Mouse (Mus musculus): ENCODE measurements around the gene Rsf1. TPM values are rescaled to one million over a fixed set of nuclear protein-coding genes. Genes with fewer than 3 reads are reported as not detected.

Gene Rsf1
- total RNA-seq (2022): 10 to 100 TPM; 23.9 to 37.7 (median 31.4) TPM

- DNase-seq: peak; percentile 95
Measured at GRCm38 (mm10) chr7:97579067-97579975, at the start of gene Rsf1, which contains the start of gene Aamdc. TSS of gene Rsf1 (plus strand) at chr7:97579889. TSS of gene Aamdc (minus strand) at chr7:97579497.

- no peak for DNase-seq
Measured at GRCm38 (mm10) chr7:97535531-97535930, 44.2 kb upstream of the Rsf1 start.

GRCm38 (mm10) chr7:97536571-97536970 is 43.1 kb upstream of the Rsf1 start:
- no peak for DNase-seq

- no peak for DNase-seq
Measured at GRCm38 (mm10) chr7:97546462-97546861, 33.2 kb upstream of the Rsf1 start.

GRCm38 (mm10) chr7:97549301-97549700 is 30.4 kb upstream of the Rsf1 start:
- DNase-seq: no peak

- no peak for DNase-seq
Measured at GRCm38 (mm10) chr7:97550673-97551072, 29.0 kb upstream of the Rsf1 start.

- no peak for DNase-seq
Measured at GRCm38 (mm10) chr7:97563576-97563975, 16.1 kb upstream of the Rsf1 start.

- no peak for DNase-seq
Measured at GRCm38 (mm10) chr7:97569372-97569771, 10.3 kb upstream of the Rsf1 start.

- no peak for DNase-seq
Measured at GRCm38 (mm10) chr7:97570389-97570788, 9.3 kb upstream of the Rsf1 start.

- no peak for DNase-seq
Measured at GRCm38 (mm10) chr7:97578361-97579066, 1.2 kb upstream of the Rsf1 start.

GRCm38 (mm10) chr7:97579976-97580842 is 520 bp downstream of the Rsf1 start:
- peak; percentile 47 for DNase-seq

GRCm38 (mm10) chr7:97580843-97581214 is 1.1 kb downstream of the Rsf1 start:
- DNase-seq: peak; percentile 84

- no peak for DNase-seq
Measured at GRCm38 (mm10) chr7:97588506-97588905, 8.8 kb downstream of the Rsf1 start.

GRCm38 (mm10) chr7:97590488-97590887 is 10.8 kb downstream of the Rsf1 start:
- no peak for DNase-seq

- DNase-seq: no peak
Measured at GRCm38 (mm10) chr7:97591336-97591735, 11.6 kb downstream of the Rsf1 start.

GRCm38 (mm10) chr7:97592396-97592795 is 12.7 kb downstream of the Rsf1 start:
- DNase-seq: no peak

- no peak for DNase-seq
Measured at GRCm38 (mm10) chr7:97593535-97593934, 13.8 kb downstream of the Rsf1 start.

- no peak for DNase-seq
Measured at GRCm38 (mm10) chr7:97598548-97598947, 18.9 kb downstream of the Rsf1 start.

GRCm38 (mm10) chr7:97621346-97621745 is 41.7 kb downstream of the Rsf1 start:
- no peak for DNase-seq

- no peak for DNase-seq
Measured at GRCm38 (mm10) chr7:97622676-97623075, 43.0 kb downstream of the Rsf1 start.

- no peak for DNase-seq
Measured at GRCm38 (mm10) chr7:97623402-97623801, 43.7 kb downstream of the Rsf1 start.

GRCm38 (mm10) chr7:97629351-97629750 is 49.7 kb downstream of the Rsf1 start:
- DNase-seq: peak; percentile 24

- DNase-seq: no peak
Measured at GRCm38 (mm10) chr7:97631290-97631689, 51.6 kb downstream of the Rsf1 start.
